Mouse (Mus musculus) forebrain, embryonic 15.5 days (tissue): ENCODE results near the gene Sapcd2. TPM values are rescaled to one million over a fixed set of nuclear protein-coding genes. Genes with fewer than 3 reads are reported as not detected.

Experiments
- ATAC-seq: fragments of 200-750 bp; cut with Nextera tagmentation; replicated peaks from 2 replicates; pipeline ENCODE4 v1.8.0; 2017; ENCODE audit warnings: mild to moderate bottlenecking, moderate TSS enrichment, moderate library complexity
- H3K27ac ChIP-seq: fragments of 300-500 bp; sonication (generic); replicated peaks from 2 replicates; pipeline ENCODE4 v1.5.1; 2015; ENCODE audit warnings: mild to moderate bottlenecking, inconsistent platforms
- H3K27me3 ChIP-seq: fragments of 300-500 bp; sonication (generic); 2 replicates; pipeline ENCODE4 v1.6.1; 2015; ENCODE audit warnings: inconsistent platforms
- H3K36me3 ChIP-seq: fragments of 300-500 bp; sonication (generic); 2 replicates; pipeline ENCODE4 v1.6.1; 2015; ENCODE audit warnings: mild to moderate bottlenecking, inconsistent platforms
- H3K4me1 ChIP-seq: fragments of 300-500 bp; sonication (generic); 2 replicates; pipeline ENCODE4 v1.6.1; 2015; ENCODE audit warnings: inconsistent platforms
- H3K4me2 ChIP-seq: fragments of 300-500 bp; sonication (generic); replicated peaks from 2 replicates; pipeline ENCODE4 v1.6.1; 2015; ENCODE audit warnings: mild to moderate bottlenecking, inconsistent platforms
- H3K4me3 ChIP-seq: fragments of 300-500 bp; sonication (generic); 2 replicates; pipeline ENCODE4 v1.5.1; 2015; ENCODE audit warnings: mild to moderate bottlenecking, inconsistent platforms
- H3K9ac ChIP-seq: fragments of 300-500 bp; sonication (generic); replicated peaks from 2 replicates; pipeline ENCODE4 v1.6.1; 2015; ENCODE audit warnings: mild to moderate bottlenecking, inconsistent platforms
- H3K9me3 ChIP-seq: fragments of 300-500 bp; sonication (generic); 2 replicates; pipeline ENCODE4 v1.6.1; 2016; ENCODE audit warnings: inconsistent platforms
- WGBS: fragments of 180-500 bp; shearing (Covaris S2); methylation state at CpG from one replicate; pipeline ENCODE4 v1.1.7; 2015; ENCODE audit warnings: mixed read lengths; 5-methylcytosine and 5-hydroxymethylcytosine counted together
- polyA plus RNA-seq: library from polyadenylated mRNA; unstranded; fragments of >200 nt; fragmentation: Nextera tagmentation; extraction: Ambion mirVana; gene quantifications from 2 replicates; pipeline ENCODE4 v1.2.1, GENCODE M21; 2015

Sapcd2 gene
- polyA plus RNA-seq: 31.9 and 32.6 TPM in 2 replicates

GRCm38 (mm10) chr2:25371764-25372643 is at the start of gene Sapcd2:
Sapcd2 (plus strand) TSS chr2:25372321.
- Histone ChIP-seq H3K4me3 (peak within 1 kb of the TSS; percentile 78), H3K27ac (peak within 1 kb of the TSS; percentile 83)
- under 1% methylated on average over 65 of the region's 65 CpGs for WGBS

GRCm38 (mm10) chr2:25326036-25326435 is 46.1 kb upstream of the Sapcd2 start:
- Histone ChIP-seq H3K9ac (no peak overlapping the region), H3K4me3 (no peak overlapping the region), H3K27ac (no peak overlapping the region), H3K9me3 (no peaks in the 10 kb centered on the region), H3K4me2 (no peak overlapping the region), H3K27me3 (no peaks in the 10 kb centered on the region), H3K4me1 (peaks cover under 1% of the 10 kb centered on the region), H3K36me3 (no peaks in the 10 kb centered on the region)
- ATAC-seq: no peak
- 76% methylated on average over 2 of the region's 2 CpGs for WGBS

More at GRCm38 (mm10) chr2:25371764-25372643, at the start of gene Sapcd2:
- Histone ChIP-seq H3K4me2 (peak within 1 kb of the TSS; percentile 88), H3K9me3 (no peaks in the 10 kb centered on the region), H3K27me3 (0 out of 2 replicates have a peak, but pooled peaks cover 3% of the 10 kb centered on the region), H3K9ac (peak within 1 kb of the TSS; percentile 71), H3K4me1 (peaks cover 28% of the 10 kb centered on the region), H3K36me3 (no peaks in the 10 kb centered on the region)
- peak; percentile 95 for ATAC-seq

GRCm38 (mm10) chr2:25328440-25328839 is 43.7 kb upstream of the Sapcd2 start:
- no peaks in the 10 kb centered on the region for H3K27me3 ChIP-seq
- H3K27ac ChIP-seq: no peak overlapping the region
- H3K4me1 ChIP-seq: peaks cover 14% of the 10 kb centered on the region
- no peak for ATAC-seq
- no peak overlapping the region for H3K4me3 ChIP-seq
- no peak overlapping the region for H3K9ac ChIP-seq
- H3K9me3 ChIP-seq: no peaks in the 10 kb centered on the region
- 32% methylated on average over 7 of the region's 7 CpGs for WGBS
- no peak overlapping the region for H3K4me2 ChIP-seq
- no peaks in the 10 kb centered on the region for H3K36me3 ChIP-seq

GRCm38 (mm10) chr2:25331470-25331869 is 40.7 kb upstream of the Sapcd2 start:
- peak overlapping the region; percentile 78; the same call in 1 of the 2 replicates for H3K9ac ChIP-seq
- H3K9me3 ChIP-seq: no peaks in the 10 kb centered on the region
- H3K36me3 ChIP-seq: peaks cover 27% of the 10 kb centered on the region
- WGBS: 64% methylated on average over 9 of the region's 9 CpGs
- peak overlapping the region; percentile 74 for H3K4me2 ChIP-seq
- H3K4me3 ChIP-seq: peak overlapping the region; percentile 90
- no peak for ATAC-seq
- H3K27ac ChIP-seq: no peak overlapping the region
- peaks cover 31% of the 10 kb centered on the region for H3K4me1 ChIP-seq
- H3K27me3 ChIP-seq: no peaks in the 10 kb centered on the region

- peak within 1 kb of the TSS; percentile 89 for H3K4me2 ChIP-seq
- H3K4me3 ChIP-seq: peak within 1 kb of the TSS; percentile 90
- H3K27me3 ChIP-seq: no peaks in the 10 kb centered on the region
- peak within 1 kb of the TSS; percentile 90 for H3K27ac ChIP-seq
- peak; percentile 99 for ATAC-seq
- peak within 1 kb of the TSS; percentile 78 for H3K9ac ChIP-seq
- H3K4me1 ChIP-seq: peaks cover 31% of the 10 kb centered on the region
- H3K9me3 ChIP-seq: no peaks in the 10 kb centered on the region
- H3K36me3 ChIP-seq: peaks cover 38% of the 10 kb centered on the region
- under 1% methylated on average over 78 of the region's 78 CpGs for WGBS
These were observed 39.6 kb upstream of the Sapcd2 start, which contains the start of gene Man1b1 for GRCm38 (mm10) chr2:25332286-25333160. Man1b1 (plus strand) TSS chr2:25332338.

- no peak overlapping the region for H3K27ac ChIP-seq
- peak overlapping the region; percentile 72 for H3K9ac ChIP-seq
- peaks cover 31% of the 10 kb centered on the region for H3K4me1 ChIP-seq
- no peak for ATAC-seq
- H3K36me3 ChIP-seq: peaks cover 48% of the 10 kb centered on the region
- peak overlapping the region; percentile 90 for H3K4me3 ChIP-seq
- peak overlapping the region; percentile 89 for H3K4me2 ChIP-seq
- H3K27me3 ChIP-seq: no peaks in the 10 kb centered on the region
- 87% methylated on average over 2 of the region's 2 CpGs for WGBS
- H3K9me3 ChIP-seq: no peaks in the 10 kb centered on the region
These were observed 38.6 kb upstream of the Sapcd2 start for GRCm38 (mm10) chr2:25333569-25333968.

- H3K4me3 ChIP-seq: no peak overlapping the region
- WGBS: 96% methylated on average over 6 of the region's 6 CpGs
- H3K27me3 ChIP-seq: no peaks in the 10 kb centered on the region
- peaks cover 18% of the 10 kb centered on the region for H3K4me1 ChIP-seq
- peaks cover 80% of the 10 kb centered on the region for H3K36me3 ChIP-seq
- ATAC-seq: no peak
- H3K27ac ChIP-seq: no peak overlapping the region
- H3K9ac ChIP-seq: no peak overlapping the region
- H3K4me2 ChIP-seq: no peak overlapping the region
- H3K9me3 ChIP-seq: no peaks in the 10 kb centered on the region
These were observed 33.8 kb upstream of the Sapcd2 start for GRCm38 (mm10) chr2:25338303-25338702.

GRCm38 (mm10) chr2:25348162-25348561 is 24.0 kb upstream of the Sapcd2 start:
- Histone ChIP-seq H3K27ac (no peak overlapping the region), H3K4me2 (no peak overlapping the region), H3K36me3 (peaks cover 95% of the 10 kb centered on the region), H3K9ac (no peak overlapping the region), H3K9me3 (no peaks in the 10 kb centered on the region), H3K4me3 (no peak overlapping the region), H3K4me1 (no peaks in the 10 kb centered on the region), H3K27me3 (no peaks in the 10 kb centered on the region)
- ATAC-seq: no peak
- WGBS: 93% methylated on average over 7 of the region's 7 CpGs

- no peaks in the 10 kb centered on the region for H3K9me3 ChIP-seq
- no peak overlapping the region for H3K27ac ChIP-seq
- no peak overlapping the region for H3K9ac ChIP-seq
- no peak for ATAC-seq
- H3K36me3 ChIP-seq: peaks cover 82% of the 10 kb centered on the region
- H3K4me1 ChIP-seq: no peaks in the 10 kb centered on the region
- no peak overlapping the region for H3K4me2 ChIP-seq
- H3K4me3 ChIP-seq: no peak overlapping the region
- 96% methylated on average over 4 of the region's 4 CpGs for WGBS
- H3K27me3 ChIP-seq: no peaks in the 10 kb centered on the region
These were observed 22.6 kb upstream of the Sapcd2 start for GRCm38 (mm10) chr2:25349499-25349898.

- H3K9me3 ChIP-seq: no peaks in the 10 kb centered on the region
- no peak overlapping the region for H3K4me3 ChIP-seq
- peaks cover 8% of the 10 kb centered on the region for H3K4me1 ChIP-seq
- WGBS: 95% methylated on average over 3 of the region's 3 CpGs
- no peak overlapping the region for H3K27ac ChIP-seq
- ATAC-seq: no peak
- H3K9ac ChIP-seq: no peak overlapping the region
- H3K27me3 ChIP-seq: no peaks in the 10 kb centered on the region
- H3K36me3 ChIP-seq: peaks cover 70% of the 10 kb centered on the region
- H3K4me2 ChIP-seq: no peak overlapping the region
These were observed 21.4 kb upstream of the Sapcd2 start for GRCm38 (mm10) chr2:25350701-25351100.

- Histone ChIP-seq H3K4me1 (peaks cover 23% of the 10 kb centered on the region), H3K4me2 (no peak overlapping the region), H3K27me3 (no peaks in the 10 kb centered on the region), H3K4me3 (no peak overlapping the region), H3K36me3 (peaks cover 38% of the 10 kb centered on the region), H3K27ac (no peak overlapping the region), H3K9ac (no peak overlapping the region), H3K9me3 (no peaks in the 10 kb centered on the region)
- 84% methylated on average over 6 of the region's 6 CpGs for WGBS
- no peak for ATAC-seq
These were observed 17.9 kb upstream of the Sapcd2 start for GRCm38 (mm10) chr2:25354211-25354610.
